Mouse (Mus musculus): Measurements from ENCODE around the gene Cfhr1. TPM values are rescaled to one million over a fixed set of nuclear protein-coding genes. Genes with fewer than 3 reads are reported as not detected.

Gene Cfhr1
- not detected for total RNA-seq (2021)

DNA sequence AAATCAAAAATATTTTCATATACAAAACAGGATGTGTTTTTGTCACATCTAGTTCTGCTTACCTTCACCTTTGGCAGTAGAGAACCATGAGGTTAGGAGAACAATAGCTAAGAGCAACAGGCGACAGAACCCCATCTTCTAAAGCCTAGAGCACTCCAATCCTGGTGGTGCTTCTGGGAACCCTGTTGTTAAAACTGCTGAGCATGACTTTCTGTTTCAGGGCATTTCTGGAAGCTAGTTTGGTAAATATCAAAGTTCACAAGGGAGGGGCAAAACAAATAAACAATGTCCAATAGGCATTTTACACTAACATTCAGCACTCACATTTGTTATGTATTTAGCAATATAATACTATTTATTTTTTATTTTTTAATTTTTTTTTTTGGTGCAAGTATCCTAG lies at the start of gene Cfhr1:
Cfhr1 (minus strand) TSS at position 249 of the 400 bp plus-strand sequence.
- DNase-seq (ENCODE audit: low spot score in 2 of 2): no peak
- intact Hi-C loops (cut with DNase I): no loop called here

DNA sequence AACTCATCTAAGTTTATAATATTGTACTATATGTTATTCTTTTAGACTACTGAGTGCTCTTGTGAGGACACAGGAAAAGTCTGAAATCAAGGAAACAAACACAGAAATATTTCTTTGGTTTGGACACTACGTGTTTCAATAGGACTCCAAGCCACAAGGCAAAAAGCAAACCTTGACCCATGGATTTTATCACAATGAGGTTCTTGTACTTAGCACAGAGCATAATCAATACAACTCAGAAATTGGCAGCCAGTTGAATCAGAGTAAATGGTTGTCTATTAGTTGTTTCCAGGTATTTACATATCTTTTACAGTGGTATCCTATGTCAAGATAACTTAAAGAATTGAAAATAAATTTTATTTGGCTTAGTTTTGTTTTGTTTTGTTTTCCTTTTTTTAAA lies 8.8 kb downstream of the Cfhr1 start:
- intact Hi-C loops (cut with DNase I): no loop called here
- no peak for DNase-seq (ENCODE audit: low spot score in 2 of 2)

- intact Hi-C loops (cut with DNase I): no loop called here
- DNase-seq (ENCODE audit: low spot score in 2 of 2): no peak
These were observed 11.5 kb downstream of the Cfhr1 start for GRCm38 (mm10) chr1:139548536-139548935.

DNA sequence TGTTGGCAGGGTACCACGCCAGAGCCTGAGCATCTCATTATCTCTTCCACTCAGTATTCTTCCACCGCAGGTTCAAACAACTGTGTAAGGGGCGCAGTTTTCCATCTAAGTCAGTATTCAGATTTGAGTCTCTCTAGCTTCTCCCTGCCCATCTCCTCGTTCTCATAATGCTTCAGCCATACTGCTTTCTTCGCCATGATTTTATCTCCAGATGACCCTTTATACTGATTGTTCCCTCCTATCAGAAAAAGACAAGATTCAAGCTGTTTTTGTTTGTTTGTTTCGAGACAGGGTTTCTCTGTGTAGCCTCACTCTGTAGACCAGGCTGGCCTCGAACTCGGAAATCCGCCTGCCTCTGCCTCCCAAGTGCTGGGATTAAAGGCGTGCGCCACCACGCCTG lies 45.5 kb downstream of the Cfhr1 start:
- intact Hi-C loops (cut with DNase I): no loop called here
- no peak for DNase-seq (ENCODE audit: low spot score in 2 of 2)

DNA sequence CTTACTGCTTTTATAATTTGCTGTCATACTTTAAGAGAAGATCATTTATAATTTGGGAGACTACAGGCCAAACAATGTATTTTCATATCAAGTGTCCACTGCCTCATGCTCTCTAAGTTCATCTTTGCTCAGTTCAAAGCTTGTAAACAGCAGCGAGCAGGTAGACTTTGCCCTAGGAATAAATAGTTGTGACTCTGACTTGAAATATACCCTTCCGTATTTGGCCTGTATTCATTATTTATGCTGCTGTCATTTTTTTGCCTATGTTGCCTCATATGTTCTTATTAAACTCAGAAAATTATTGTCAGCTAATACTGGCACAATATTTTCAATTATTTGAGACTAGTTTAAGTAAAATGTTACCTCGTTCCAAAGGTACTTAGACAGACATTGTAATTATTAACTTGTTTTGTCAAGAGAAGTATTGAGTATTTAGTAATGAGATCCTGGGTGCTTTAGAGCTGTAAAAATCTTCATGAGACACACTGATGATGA lies 58.8 kb downstream of the Cfhr1 start, which contains the start of gene F13b:
F13b (plus strand) TSS at position 445 of the 495 bp plus-strand sequence.
- intact Hi-C loops (cut with DNase I): no loop called here
- no peak for DNase-seq (ENCODE audit: low spot score in 2 of 2)

DNA sequence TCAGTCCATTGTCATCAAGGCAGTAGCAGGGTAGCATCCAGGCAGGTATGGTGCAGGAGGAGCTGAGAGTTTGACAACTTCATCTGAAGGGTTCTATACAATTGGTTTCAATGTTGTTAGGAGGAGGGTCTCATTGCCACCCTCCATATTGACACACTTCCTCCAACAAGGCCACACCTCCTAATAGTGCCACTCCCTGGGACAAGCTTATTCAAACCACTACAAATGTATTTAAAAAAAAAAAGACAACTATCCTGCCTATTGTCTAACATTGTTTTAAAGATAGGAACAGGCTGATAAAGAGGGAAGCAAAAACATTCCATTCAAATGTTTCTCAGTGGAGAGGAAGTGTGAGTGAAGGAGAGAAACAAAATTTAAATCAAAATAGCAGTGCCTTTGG lies 60.3 kb downstream of the Cfhr1 start:
- intact Hi-C loops (cut with DNase I): no loop called here

More for the DNA sequence above, 60.3 kb downstream of the Cfhr1 start:
- DNase-seq (ENCODE audit: low spot score in 2 of 2): no peak

Other genes starting within 250 kb of the Cfhr1 start
- gene Crb1, start 183.2 kb downstream of the Cfhr1 start, total RNA-seq (2021): 1 to 10 TPM in 1 of 2 experiments, under 1 TPM in 1; 0.62 to 1.2 TPM
- gene Zbtb41, start 138.0 kb downstream of the Cfhr1 start, total RNA-seq (2021): 10 to 100 TPM; 25.6 to 26.0 TPM
- under 1 TPM; 0.39 to 0.54 TPM for gene Aspm, start 105.5 kb downstream of the Cfhr1 start, total RNA-seq (2021)
- gene F13b, start 58.6 kb downstream of the Cfhr1 start, total RNA-seq (2021): not detected
- not detected for gene Gm4788, start 221.0 kb upstream of the Cfhr1 start, total RNA-seq (2021)

All from left cerebral cortex, postnatal 36 days (tissue).